Mouse (Mus musculus) heart, postnatal 0 days (tissue): Measurements from ENCODE around the gene Polr1a. TPM values are rescaled to one million over a fixed set of nuclear protein-coding genes. Genes with fewer than 3 reads are reported as not detected.

Source experiments
- ATAC-seq: fragments of 200-750 bp; cut with Nextera tagmentation; 2 replicates; pipeline ENCODE4 v1.8.0; 2017; ENCODE audit warnings: low read depth, moderate number of reproducible peaks, moderate library complexity; ENCODE audit not compliant: insufficient read depth
- DNase-seq: peaks from one replicate; pipeline ENCODE4 v3.0.0-alpha.2; 2016; ENCODE audit warnings: low spot score
- H3K27ac ChIP-seq: fragments of 300-500 bp; sonication (generic); 2 replicates; pipeline ENCODE4 v1.5.1; 2014; ENCODE audit warnings: low read depth, mild to moderate bottlenecking
- H3K27me3 ChIP-seq: fragments of 300-500 bp; sonication (generic); 2 replicates; pipeline ENCODE4 v1.6.1; 2014; ENCODE audit warnings: low read length, mixed read lengths; ENCODE audit not compliant: control insufficient read depth, insufficient read depth
- H3K36me3 ChIP-seq: fragments of 300-500 bp; sonication (generic); replicated peaks from 2 replicates; pipeline ENCODE4 v1.6.1; 2014; ENCODE audit warnings: low read length, mixed read lengths; ENCODE audit not compliant: control insufficient read depth, insufficient read depth
- H3K4me1 ChIP-seq: fragments of 300-500 bp; sonication (generic); 2 replicates; pipeline ENCODE4 v1.6.1; 2014; ENCODE audit warnings: antibody characterized with exemption; ENCODE audit not compliant: control insufficient read depth, insufficient read depth
- H3K4me2 ChIP-seq: fragments of 300-500 bp; sonication (generic); 2 replicates; pipeline ENCODE4 v1.6.1; 2014; ENCODE audit warnings: low read depth, mild to moderate bottlenecking, low read length, moderate library complexity
- H3K4me3 ChIP-seq: fragments of 300-500 bp; sonication (generic); 2 replicates; pipeline ENCODE4 v1.5.1; 2014; ENCODE audit warnings: low read depth, low read length
- H3K9ac ChIP-seq: fragments of 300-500 bp; sonication (generic); replicated peaks from 2 replicates; pipeline ENCODE4 v1.6.1; 2014; ENCODE audit warnings: low read depth, low read length, mixed read lengths
- H3K9me3 ChIP-seq: fragments of 300-500 bp; sonication (generic); replicated peaks from 2 replicates; pipeline ENCODE4 v1.6.1; 2016; ENCODE audit warnings: low read length; ENCODE audit not compliant: control insufficient read depth
- CTCF ChIP-seq: IDR thresholded peaks from 2 replicates; pipeline ENCODE4 v1.5.1; 2016; ENCODE audit warnings: antibody characterized with exemption, control low read depth, low read depth
- EP300 ChIP-seq: IDR thresholded peaks from 2 replicates; pipeline ENCODE4 v1.6.1; 2016; ENCODE audit warnings: antibody characterized with exemption, low read depth
- WGBS: fragments of 180-500 bp; shearing (Covaris S2); extraction: QIAGEN DNeasy Blood & Tissue Kit; methylation state at CpG from one replicate; pipeline ENCODE4 v1.1.7; 2014; 5-methylcytosine and 5-hydroxymethylcytosine counted together
- polyA plus RNA-seq: library from polyadenylated mRNA; unstranded; fragments of >200 nt; fragmentation: Nextera tagmentation; extraction: Ambion mirVana; gene quantifications from 2 replicates; pipeline ENCODE4 v1.2.1, GENCODE M21; 2015
- total RNA-seq: library from RNA; depleted of rRNA; stranded (reverse); fragments of >200 nt; gene quantifications from 2 replicates; pipeline ENCODE4 v1.2.3, GENCODE M21; 2014; ENCODE audit warnings: low replicate concordance

Gene Polr1a
- total and polyA plus RNA-seq, 2 experiments from 2014 or later, result 17.8 to 32.0 TPM

- H3K27me3 ChIP-seq, result no peaks in the 10 kb centered on the region
- no peak overlapping the region for H3K4me3 ChIP-seq
- no peak overlapping the region for H3K4me2 ChIP-seq
- H3K9me3 ChIP-seq, result no peaks in the 10 kb centered on the region
- WGBS, result 62% methylated on average over 5 of the region's 5 CpGs
- peaks cover 28% of the 10 kb centered on the region for H3K36me3 ChIP-seq
- no peak for ATAC-seq
- no peaks in the 10 kb centered on the region for H3K4me1 ChIP-seq
- no peak for DNase-seq
- no peak overlapping the region for H3K27ac ChIP-seq
- TF ChIP-seq EP300 (no peak), CTCF (no peak)
- H3K9ac ChIP-seq, result no peak overlapping the region
Measured at GRCm38 (mm10) chr6:71962119-71962518, 53.3 kb downstream of the Polr1a start.

- no peaks in the 10 kb centered on the region for H3K9me3 ChIP-seq
- H3K36me3 ChIP-seq, result peaks cover 34% of the 10 kb centered on the region
- no peak for TF ChIP-seq CTCF
- no peak for TF ChIP-seq EP300
- DNase-seq, result no peak
- 49% methylated on average over 6 of the region's 6 CpGs for WGBS
- H3K27me3 ChIP-seq, result no peaks in the 10 kb centered on the region
- no peak for ATAC-seq
- no peak overlapping the region for H3K4me2 ChIP-seq
- H3K9ac ChIP-seq, result no peak overlapping the region
- H3K4me1 ChIP-seq, result no peaks in the 10 kb centered on the region
- H3K27ac ChIP-seq, result no peak overlapping the region
- no peak overlapping the region for H3K4me3 ChIP-seq
Measured at GRCm38 (mm10) chr6:71962706-71963105, 53.9 kb downstream of the Polr1a start.

- H3K4me2 ChIP-seq, result no peak overlapping the region
- H3K9me3 ChIP-seq, result no peaks in the 10 kb centered on the region
- WGBS, result 96% methylated on average over 11 of the region's 11 CpGs
- H3K27ac ChIP-seq, result no peak overlapping the region
- H3K4me1 ChIP-seq, result no peaks in the 10 kb centered on the region
- peaks cover 40% of the 10 kb centered on the region for H3K36me3 ChIP-seq
- H3K27me3 ChIP-seq, result no peaks in the 10 kb centered on the region
- no peak overlapping the region for H3K4me3 ChIP-seq
- no peak for TF ChIP-seq CTCF
- TF ChIP-seq EP300, result no peak
- DNase-seq (no peak), ATAC-seq (no peak)
- no peak overlapping the region for H3K9ac ChIP-seq
Measured at GRCm38 (mm10) chr6:71963561-71963960, 54.7 kb downstream of the Polr1a start.

- H3K27ac ChIP-seq, result no peak overlapping the region
- H3K9ac ChIP-seq, result no peak overlapping the region
- H3K27me3 ChIP-seq, result no peaks in the 10 kb centered on the region
- no peak overlapping the region for H3K4me3 ChIP-seq
- no peak for ATAC-seq
- no peaks in the 10 kb centered on the region for H3K9me3 ChIP-seq
- WGBS, result 61% methylated on average over 5 of the region's 5 CpGs
- DNase-seq, result no peak
- peaks cover 5% of the 10 kb centered on the region; the same call in 1 of the 2 replicates for H3K4me1 ChIP-seq
- TF ChIP-seq CTCF (no peak), EP300 (no peak)
- H3K36me3 ChIP-seq, result peaks cover 60% of the 10 kb centered on the region
- no peak overlapping the region for H3K4me2 ChIP-seq
Measured at GRCm38 (mm10) chr6:71966683-71967303, 57.9 kb downstream of the Polr1a start.

- no peak overlapping the region for H3K27ac ChIP-seq
- 86% methylated on average over 7 of the region's 7 CpGs for WGBS
- TF ChIP-seq CTCF (no peak), EP300 (no peak)
Measured at GRCm38 (mm10) chr6:71967847-71968246, 59.0 kb downstream of the Polr1a start.

GRCm38 (mm10) chr6:71969459-71969858, 60.6 kb downstream of the Polr1a start:
- ATAC-seq, result 0 out of 2 replicates have a peak, but pooled peaks have one; percentile 14
- H3K36me3 ChIP-seq, result peaks cover 79% of the 10 kb centered on the region
- TF ChIP-seq EP300 (no peak), CTCF (no peak)

More at GRCm38 (mm10) chr6:71967847-71968246, 59.0 kb downstream of the Polr1a start:
- H3K9me3 ChIP-seq, result no peaks in the 10 kb centered on the region
- no peak for DNase-seq
- H3K4me1 ChIP-seq, result peaks cover 5% of the 10 kb centered on the region; the same call in 1 of the 2 replicates
- H3K27me3 ChIP-seq, result no peaks in the 10 kb centered on the region
- peaks cover 70% of the 10 kb centered on the region for H3K36me3 ChIP-seq
- no peak for ATAC-seq
- H3K4me2 ChIP-seq, result no peak overlapping the region
- H3K4me3 ChIP-seq, result no peak overlapping the region
- H3K9ac ChIP-seq, result no peak overlapping the region

More at GRCm38 (mm10) chr6:71969459-71969858, 60.6 kb downstream of the Polr1a start:
- no peak for DNase-seq
- H3K9me3 ChIP-seq, result no peaks in the 10 kb centered on the region
- H3K4me1 ChIP-seq, result peaks cover 5% of the 10 kb centered on the region; the same call in 1 of the 2 replicates
- H3K27ac ChIP-seq, result 0 out of 2 replicates have a peak overlapping the region, but pooled peaks have one; percentile 43
- no peak overlapping the region for H3K9ac ChIP-seq
- H3K4me2 ChIP-seq, result no peak overlapping the region
- 78% methylated on average over 7 of the region's 7 CpGs for WGBS
- H3K4me3 ChIP-seq, result no peak overlapping the region
- no peaks in the 10 kb centered on the region for H3K27me3 ChIP-seq
